Mouse (Mus musculus): Measurements from ENCODE around the gene Slc16a7.

DNA sequence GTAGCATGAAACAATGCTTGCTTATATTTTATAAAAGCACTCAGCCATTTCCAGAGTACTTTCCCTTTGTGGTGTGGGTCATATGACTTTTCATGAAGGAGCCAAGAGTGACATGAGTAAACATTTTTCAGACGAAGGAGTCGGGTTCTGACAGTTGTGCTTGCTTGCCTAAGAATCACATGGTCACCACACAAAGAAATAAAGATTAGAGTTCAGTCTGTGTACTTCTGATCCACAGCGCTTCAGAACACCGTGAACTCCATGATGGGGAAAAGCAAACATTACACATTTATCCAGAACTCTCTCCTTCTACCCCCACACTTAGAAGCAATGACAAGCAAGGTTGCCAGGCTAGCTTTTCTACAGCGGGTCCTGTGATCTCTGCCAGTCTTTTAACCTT lies 119.0 kb downstream of the Slc16a7 start:
- TF ChIP-seq CTCF (IDR thresholded peaks at IDR 0.05; ENCODE audit: borderline replicate concordance, control insufficient read depth, extremely low read depth, insufficient read depth, low read length, poor library complexity) (no peak), POLR2A (IDR thresholded peaks at IDR 0.05; ENCODE audit: control insufficient read depth, extremely low read depth, insufficient read depth, low read length, poor library complexity) (no peak)

Measured in thymus, adult 2 months (tissue).